Mouse (Mus musculus) cerebellum, adult 2 months (tissue): Measurements from ENCODE around the gene Uqcrq.

Experiments
- CTCF ChIP-seq: fragments of 200-500 bp; IDR thresholded peaks from 2 replicates; pipeline ENCODE4 v1.5.1; 2011; ENCODE audit warnings: low read depth, mild to moderate bottlenecking, control low read depth, low read length, moderate library complexity, borderline replicate concordance; ENCODE audit not compliant: insufficient read depth
- POLR2A ChIP-seq: fragments of 200-500 bp; IDR thresholded peaks from 2 replicates; pipeline ENCODE4 v1.6.1; 2011; ENCODE audit warnings: low read length, control low read depth, borderline replicate concordance; ENCODE audit not compliant: insufficient read depth

- TF ChIP-seq CTCF, result no peak
- no peak for TF ChIP-seq POLR2A
Observed at GRCm38 (mm10) chr11:53457372-53457954, 26.8 kb upstream of the Uqcrq start.
